Mouse (Mus musculus) right cerebral cortex, adult 18-20 months (tissue): ENCODE data around the gene Sord.
"Not testable (repeated sequence)": the region's sequence is repeated elsewhere in the genome, so short reads cannot be mapped to it uniquely, and the experiment has no call there.

Experiments used
- DNase-seq: peaks from one replicate; pipeline ENCODE4 v3.0.0; 2022; ENCODE audit warnings: mixed read lengths

The Sord gene

GRCm38 (mm10) chr2:122234611-122235288 is at the start of gene Sord:
TSS of gene Sord (plus strand) at chr2:122234749.
- DNase-seq, result peak; percentile 74

GRCm38 (mm10) chr2:122185086-122185485 is 49.5 kb upstream of the Sord start:
- DNase-seq, result no peak

- DNase-seq, result no peak
Observed at GRCm38 (mm10) chr2:122186106-122186505, 48.4 kb upstream of the Sord start, which contains the start of the genes Patl2 and Terb2. TSS of gene Patl2 (minus strand) at chr2:122186189. TSS of gene Terb2 (plus strand) at chr2:122186272.

GRCm38 (mm10) chr2:122186751-122187150 is 47.8 kb upstream of the Sord start:
- DNase-seq, result no peak

GRCm38 (mm10) chr2:122191849-122192248 is 42.7 kb upstream of the Sord start:
- DNase-seq, result no peak

GRCm38 (mm10) chr2:122194509-122194929 is 40.0 kb upstream of the Sord start:
- peak; percentile 7 for DNase-seq

- no peak for DNase-seq
Observed at GRCm38 (mm10) chr2:122201501-122201900, 33.0 kb upstream of the Sord start.

GRCm38 (mm10) chr2:122206440-122207107 is 28.0 kb upstream of the Sord start:
- DNase-seq, result no peak

- no peak for DNase-seq
Observed at GRCm38 (mm10) chr2:122210534-122211228, 23.9 kb upstream of the Sord start.

- not testable (repeated sequence) for DNase-seq
Observed at GRCm38 (mm10) chr2:122217075-122217474, 17.5 kb upstream of the Sord start.

- no peak for DNase-seq
Observed at GRCm38 (mm10) chr2:122218234-122218633, 16.3 kb upstream of the Sord start.

GRCm38 (mm10) chr2:122221378-122221777 is 13.2 kb upstream of the Sord start:
- DNase-seq, result no peak

GRCm38 (mm10) chr2:122221798-122222197 is 12.8 kb upstream of the Sord start:
- DNase-seq, result no peak

GRCm38 (mm10) chr2:122222272-122222671 is 12.3 kb upstream of the Sord start:
- no peak for DNase-seq

- no peak for DNase-seq
Observed at GRCm38 (mm10) chr2:122223654-122224053, 10.9 kb upstream of the Sord start.

- no peak for DNase-seq
Observed at GRCm38 (mm10) chr2:122230395-122230794, 4.2 kb upstream of the Sord start.

- no peak for DNase-seq
Observed at GRCm38 (mm10) chr2:122231616-122232015, 2.9 kb upstream of the Sord start.

GRCm38 (mm10) chr2:122233341-122233740 is 1.2 kb upstream of the Sord start:
- DNase-seq, result no peak

GRCm38 (mm10) chr2:122233759-122234557 is 591 bp upstream of the Sord start:
- DNase-seq, result peak; percentile 43

GRCm38 (mm10) chr2:122235425-122235824 is 876 bp downstream of the Sord start:
- no peak for DNase-seq

GRCm38 (mm10) chr2:122236321-122236720 is 1.8 kb downstream of the Sord start:
- no peak for DNase-seq

GRCm38 (mm10) chr2:122237891-122238470 is 3.4 kb downstream of the Sord start:
- no peak for DNase-seq
